Mouse (Mus musculus) C2C12 (cell line): Measurements from ENCODE around the gene Lmntd1. TPM values are rescaled to one million over a fixed set of nuclear protein-coding genes. Genes with fewer than 3 reads are reported as not detected.

Source experiments
- H3K27me3 ChIP-seq: one replicate; pipeline ENCODE4 v1.6.1; 2011; ENCODE audit not compliant: control insufficient read depth, insufficient read depth, insufficient read length
- H3K36me3 ChIP-seq: one replicate; pipeline ENCODE4 v1.6.1; 2011; ENCODE audit not compliant: control insufficient read depth, insufficient read depth
- H3K4me3 ChIP-seq: one replicate; pipeline ENCODE4 v1.5.1; 2011; ENCODE audit warnings: mild to moderate bottlenecking, control low read depth; ENCODE audit not compliant: poor library complexity, insufficient read depth, severe bottlenecking
- H3K79me2 ChIP-seq: one replicate; pipeline ENCODE4 v1.6.1; 2011; ENCODE audit not compliant: control insufficient read depth, insufficient read depth
- H3K79me3 ChIP-seq: one replicate; pipeline ENCODE4 v1.6.1; 2011; ENCODE audit warnings: low read depth, control low read depth
- H3ac ChIP-seq: one replicate; pipeline ENCODE3; 2011; ENCODE audit warnings: low read depth; ENCODE audit not compliant: control insufficient read depth, insufficient read length
- CEBPB ChIP-seq: IDR thresholded peaks from one replicate; pipeline ENCODE4 v1.6.1; 2011; ENCODE audit warnings: low read depth, mild to moderate bottlenecking, control low read depth, moderate library complexity
- CTCF ChIP-seq: IDR thresholded peaks from one replicate; pipeline ENCODE4 v1.5.1; 2011; ENCODE audit not compliant: control insufficient read depth, insufficient read depth, insufficient read length
- FOSL1 ChIP-seq: IDR thresholded peaks from one replicate; pipeline ENCODE4 v1.8.0; 2011; ENCODE audit warnings: mild to moderate bottlenecking, low read length; ENCODE audit not compliant: poor library complexity, insufficient read depth, severe bottlenecking
- MAX ChIP-seq: IDR thresholded peaks from one replicate; pipeline ENCODE4 v1.6.1; 2011; ENCODE audit warnings: mild to moderate bottlenecking, control low read depth
- MYOD1 ChIP-seq: IDR thresholded peaks from one replicate; pipeline ENCODE4 v1.6.1; 2011; ENCODE audit warnings: low read depth; ENCODE audit not compliant: control insufficient read depth, insufficient read length
- MYOG ChIP-seq: IDR thresholded peaks from one replicate; pipeline ENCODE4 v1.6.1; 2011; ENCODE audit not compliant: control insufficient read depth, insufficient read length; ENCODE audit errors: extremely low read depth
- USF1 ChIP-seq: IDR thresholded peaks from one replicate; pipeline ENCODE4 v1.6.1; 2011; ENCODE audit warnings: low read depth, mild to moderate bottlenecking, control low read depth, moderate library complexity
- polyA plus RNA-seq: library from polyadenylated mRNA; unstranded; fragments of >200 nt; fragmentation: generic; extraction: Trizol; gene quantifications from one replicate; pipeline ENCODE4 v1.2.1, GENCODE M21; 2012; ENCODE audit warnings: missing spikeins

The Lmntd1 gene
- polyA plus RNA-seq, 1 experiment: not detected

DNA sequence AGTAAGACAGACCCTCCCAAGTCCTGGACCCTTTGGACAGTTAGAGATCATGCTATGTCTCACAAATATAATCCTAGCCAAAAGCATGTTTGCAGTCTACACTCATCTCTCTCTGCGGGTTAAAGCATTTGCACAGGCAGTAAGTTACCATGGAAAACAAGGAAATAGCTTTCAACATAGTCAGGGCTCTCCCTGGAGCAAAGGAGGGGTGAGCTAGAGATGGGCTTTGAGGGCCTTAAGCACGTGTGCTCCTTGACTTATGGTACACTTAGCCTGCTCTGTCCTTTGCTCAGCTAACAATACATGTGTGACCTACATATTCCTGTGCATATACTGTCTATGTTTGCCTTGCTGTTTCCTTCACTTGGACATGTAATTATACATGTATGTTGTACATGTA is 165.8 kb downstream of the Lmntd1 start:
- Histone ChIP-seq H3ac (no peak overlapping the region), H3K4me3 (no peak overlapping the region), H3K79me2 (no peaks in the 10 kb centered on the region), H3K79me3 (no peaks in the 10 kb centered on the region), H3K27me3 (no peaks in the 10 kb centered on the region), H3K36me3 (no peaks in the 10 kb centered on the region)
- TF ChIP-seq MYOG: no peak

- H3K36me3 ChIP-seq: no peaks in the 10 kb centered on the region
- H3K4me3 ChIP-seq: no peak overlapping the region
- H3K27me3 ChIP-seq: no peaks in the 10 kb centered on the region
- H3ac ChIP-seq: no peak overlapping the region
- no peaks in the 10 kb centered on the region for H3K79me3 ChIP-seq
- no peak for TF ChIP-seq MAX
- no peak for TF ChIP-seq MYOD1
- no peak for TF ChIP-seq USF1
- no peak for TF ChIP-seq CTCF
- H3K79me2 ChIP-seq: no peaks in the 10 kb centered on the region
These were observed 168.2 kb downstream of the Lmntd1 start for GRCm38 (mm10) chr6:145445811-145446500.

DNA sequence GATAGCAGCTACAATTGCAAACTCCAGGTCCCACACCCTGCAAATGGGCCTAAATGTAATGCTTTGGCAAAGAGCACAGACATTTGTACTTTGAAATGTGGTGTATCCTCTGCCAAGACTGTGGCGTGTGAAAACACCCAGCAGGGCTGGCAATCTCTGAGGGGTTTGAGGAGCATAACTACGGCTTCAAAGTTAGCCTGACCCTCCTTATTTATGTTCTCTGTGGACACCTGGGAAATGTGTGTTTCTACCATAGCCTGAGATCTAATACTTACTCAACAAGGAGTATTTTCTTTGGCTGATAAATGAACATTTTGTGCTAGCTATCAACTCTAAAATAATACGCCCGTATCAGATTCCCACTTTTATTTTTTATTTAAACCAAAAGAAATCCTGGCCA is 168.7 kb downstream of the Lmntd1 start:
- no peaks in the 10 kb centered on the region for H3K79me2 ChIP-seq
- H3K27me3 ChIP-seq: no peaks in the 10 kb centered on the region
- no peak overlapping the region for H3ac ChIP-seq
- H3K79me3 ChIP-seq: no peaks in the 10 kb centered on the region
- H3K4me3 ChIP-seq: no peak overlapping the region
- H3K36me3 ChIP-seq: no peaks in the 10 kb centered on the region
- no peak for TF ChIP-seq USF1
- no peak for TF ChIP-seq FOSL1
- TF ChIP-seq CTCF: no peak
- no peak for TF ChIP-seq MAX
- TF ChIP-seq MYOG: no peak
- no peak for TF ChIP-seq MYOD1

DNA sequence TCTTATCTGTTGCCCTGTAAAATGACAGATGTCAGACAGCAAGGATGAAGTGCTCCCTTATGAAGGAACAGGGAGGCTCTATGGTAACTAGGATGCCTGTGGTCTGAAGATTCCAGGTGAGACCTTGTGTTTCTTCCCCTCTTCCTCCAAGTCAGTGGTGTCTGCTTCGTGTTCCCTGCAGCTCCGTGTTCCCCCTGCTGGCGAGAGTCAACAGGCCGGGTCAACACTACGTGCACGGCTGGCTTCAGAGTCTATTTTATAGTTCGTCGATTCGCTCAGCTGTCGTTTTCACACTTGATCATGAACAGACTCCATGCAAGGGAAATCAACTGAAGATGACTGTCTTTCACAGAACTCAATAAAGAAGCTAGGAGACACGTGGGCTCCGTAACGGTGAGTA is 171.3 kb downstream of the Lmntd1 start:
- Histone ChIP-seq H3K79me2 (no peaks in the 10 kb centered on the region), H3K79me3 (no peaks in the 10 kb centered on the region), H3K36me3 (no peaks in the 10 kb centered on the region), H3K27me3 (no peaks in the 10 kb centered on the region), H3K4me3 (no peak overlapping the region), H3ac (no peak overlapping the region)
- no peak for TF ChIP-seq FOSL1
- TF ChIP-seq CEBPB: no peak
- TF ChIP-seq MYOG: no peak
- TF ChIP-seq CTCF: no peak
- no peak for TF ChIP-seq MAX
- TF ChIP-seq MYOD1: no peak
- TF ChIP-seq USF1: no peak

- no peaks in the 10 kb centered on the region for H3K79me3 ChIP-seq
- no peak for TF ChIP-seq MAX
- no peak overlapping the region for H3ac ChIP-seq
- no peaks in the 10 kb centered on the region for H3K27me3 ChIP-seq
- H3K36me3 ChIP-seq: no peaks in the 10 kb centered on the region
- H3K79me2 ChIP-seq: no peaks in the 10 kb centered on the region
- H3K4me3 ChIP-seq: no peak overlapping the region
These were observed 172.6 kb downstream of the Lmntd1 start for GRCm38 (mm10) chr6:145441416-145442110.

DNA sequence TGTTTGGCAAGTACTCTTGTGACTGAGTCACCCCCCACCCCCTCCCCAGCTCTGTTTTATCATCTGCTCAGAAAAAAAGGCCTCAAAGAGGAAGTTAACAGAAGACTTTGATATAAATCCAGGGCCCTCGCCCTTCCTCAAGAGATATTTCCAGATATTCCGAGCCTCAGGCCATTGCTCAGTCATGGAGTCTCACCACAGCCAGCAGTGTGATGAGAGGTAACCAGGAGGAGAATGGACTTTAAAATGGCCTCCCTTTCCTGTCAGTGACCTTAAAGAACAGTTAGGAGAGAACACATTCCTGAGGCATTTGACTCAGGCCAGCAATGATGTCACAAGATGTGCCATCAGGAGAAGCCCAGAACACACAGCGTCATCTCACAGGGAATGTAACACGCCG is 175.3 kb downstream of the Lmntd1 start:
- Histone ChIP-seq H3K79me2 (no peaks in the 10 kb centered on the region), H3ac (no peak overlapping the region), H3K36me3 (no peaks in the 10 kb centered on the region), H3K4me3 (no peak overlapping the region), H3K79me3 (no peaks in the 10 kb centered on the region), H3K27me3 (no peaks in the 10 kb centered on the region)
- TF ChIP-seq FOSL1 (no peak), CTCF (no peak), MYOD1 (no peak), MYOG (no peak), CEBPB (no peak), USF1 (no peak), MAX (no peak)
